In genomic region chr3:102471799-102472198, GRCm38 (mm10) we compare ENCODE assay signal across 18 mouse cellular contexts. TPM values are rescaled to one million over a fixed set of nuclear protein-coding genes. Genes with fewer than 3 reads are reported as not detected.
A peak's percentile ranks its signal among the peaks of the same experiment; 100 is the strongest.
DNase-seq lines count a peak whose midpoint lies in the region; ATAC-seq and TF ChIP-seq lines count a peak whose summit lies in the region.
"Had no signal": no experiment of that assay in that cellular context is flagged by ENCODE, and none has a peak within 500 bp of the region (broad histone marks: within the 10 kb centered on the region; RNA-seq: fewer than 3 reads in every experiment).

No protein-coding gene starts in this region.

- no peaks in the 10 kb centered on the region for H3K79me2 ChIP-seq in myocyte (ENCODE audit: control insufficient read depth, insufficient read depth)

- no peak for TF ChIP-seq POLR2A in myocyte (IDR thresholded peaks at IDR 0.05; ENCODE audit: insufficient read length, low read depth)

- H3K4me3 ChIP-seq in heart, embryonic 13.5 days: no peak overlapping the region
- H3K4me3 ChIP-seq in heart, embryonic 10.5 days: no peak overlapping the region
- no peak overlapping the region for H3K4me3 ChIP-seq in kidney, postnatal 0 days (replicated peaks; ENCODE audit: low read depth, low read length)
- peak overlapping the region; percentile 60 for H3K4me3 ChIP-seq in embryonic facial prominence, embryonic 13.5 days
- H3K4me3 ChIP-seq in myocyte: no peak overlapping the region
- no peak overlapping the region for H3K4me3 ChIP-seq in hindbrain, embryonic 13.5 days

- no peak overlapping the region for H3K9ac ChIP-seq in heart, embryonic 13.5 days
- H3K9ac ChIP-seq in kidney, postnatal 0 days (ENCODE audit: low read depth, low read length): no peak overlapping the region
- no peak overlapping the region; the same call in 1 of the 2 replicates for H3K9ac ChIP-seq in embryonic facial prominence, embryonic 13.5 days
- no peak overlapping the region for H3K9ac ChIP-seq in hindbrain, embryonic 13.5 days
- H3K9ac ChIP-seq: liver, postnatal 0 days had no signal

- no peak overlapping the region for H3ac ChIP-seq in myocyte (ENCODE audit: control insufficient read depth, insufficient read length)

- peaks cover 13% of the 10 kb centered on the region for H3K4me1 ChIP-seq in heart, embryonic 13.5 days
- H3K4me1 ChIP-seq in heart, embryonic 10.5 days: peaks cover 20% of the 10 kb centered on the region
- no peaks in the 10 kb centered on the region; the same call in 1 of the 2 replicates for H3K4me1 ChIP-seq in kidney, postnatal 0 days (replicated peaks; ENCODE audit: insufficient read depth, low read length)
- H3K4me1 ChIP-seq in embryonic facial prominence, embryonic 13.5 days: peaks cover 43% of the 10 kb centered on the region
- H3K4me1 ChIP-seq in hindbrain, embryonic 13.5 days (replicated peaks): peaks cover 10% of the 10 kb centered on the region; the same call in 1 of the 2 replicates

- no peaks in the 10 kb centered on the region for H3K36me3 ChIP-seq in heart, embryonic 13.5 days
- no peaks in the 10 kb centered on the region for H3K36me3 ChIP-seq in heart, embryonic 10.5 days
- no peaks in the 10 kb centered on the region for H3K36me3 ChIP-seq in kidney, postnatal 0 days (ENCODE audit: insufficient read depth, low read length)
- H3K36me3 ChIP-seq in embryonic facial prominence, embryonic 13.5 days: no peaks in the 10 kb centered on the region
- H3K36me3 ChIP-seq in myocyte (ENCODE audit: control insufficient read depth, insufficient read depth): no peaks in the 10 kb centered on the region
- no peaks in the 10 kb centered on the region for H3K36me3 ChIP-seq in hindbrain, embryonic 13.5 days

- H3K9me3 ChIP-seq in heart, embryonic 13.5 days: peaks cover 4% of the 10 kb centered on the region; the same call in 1 of the 2 replicates
- no peaks in the 10 kb centered on the region for H3K9me3 ChIP-seq in heart, embryonic 10.5 days
- H3K9me3 ChIP-seq in kidney, postnatal 0 days (replicated peaks; ENCODE audit: low read length): no peaks in the 10 kb centered on the region
- no peaks in the 10 kb centered on the region for H3K9me3 ChIP-seq in embryonic facial prominence, embryonic 13.5 days
- H3K9me3 ChIP-seq in hindbrain, embryonic 13.5 days: no peaks in the 10 kb centered on the region

- no peak overlapping the region for H3K27ac ChIP-seq in heart, embryonic 13.5 days (replicated peaks)
- no peak overlapping the region for H3K27ac ChIP-seq in heart, embryonic 10.5 days
- no peak overlapping the region for H3K27ac ChIP-seq in kidney, postnatal 0 days
- no peak overlapping the region for H3K27ac ChIP-seq in embryonic facial prominence, embryonic 13.5 days
- H3K27ac ChIP-seq in hindbrain, embryonic 13.5 days: no peak overlapping the region

- 54% methylated on average over 5 of the region's 5 CpGs for WGBS in heart, embryonic 13.5 days
- WGBS in heart, embryonic 10.5 days: 48% methylated on average over 5 of the region's 5 CpGs
- WGBS in kidney, postnatal 0 days: 31% methylated on average over 5 of the region's 5 CpGs
- WGBS in embryonic facial prominence, embryonic 13.5 days: 39% methylated on average over 5 of the region's 5 CpGs
- WGBS in hindbrain, embryonic 13.5 days: 67% methylated on average over 5 of the region's 5 CpGs

- H3K27me3 ChIP-seq in heart, embryonic 13.5 days (replicated peaks): peaks cover 56% of the 10 kb centered on the region
- H3K27me3 ChIP-seq in heart, embryonic 10.5 days (ENCODE audit: insufficient read depth, poor library complexity, severe bottlenecking): peaks cover 66% of the 10 kb centered on the region
- peaks cover 10% of the 10 kb centered on the region for H3K27me3 ChIP-seq in kidney, postnatal 0 days (ENCODE audit: insufficient read depth, low read length)
- peaks cover 43% of the 10 kb centered on the region for H3K27me3 ChIP-seq in embryonic facial prominence, embryonic 13.5 days
- H3K27me3 ChIP-seq in myocyte (ENCODE audit: control insufficient read depth, insufficient read depth, insufficient read length): no peaks in the 10 kb centered on the region
- peaks cover 54% of the 10 kb centered on the region for H3K27me3 ChIP-seq in hindbrain, embryonic 13.5 days

- no peak for TF ChIP-seq CTCF in kidney, postnatal 0 days (IDR thresholded peaks at IDR 0.05; ENCODE audit: low read depth)

- H3K4me2 ChIP-seq in heart, embryonic 13.5 days: peak overlapping the region; percentile 75
- peak overlapping the region; percentile 73; the same call in 1 of the 2 replicates for H3K4me2 ChIP-seq in kidney, postnatal 0 days (ENCODE audit: low read length)
- H3K4me2 ChIP-seq in embryonic facial prominence, embryonic 13.5 days: peak overlapping the region; percentile 81
- peak overlapping the region; percentile 97 for H3K4me2 ChIP-seq in myocyte (ENCODE audit: low read depth)
- no peak overlapping the region for H3K4me2 ChIP-seq in hindbrain, embryonic 13.5 days
- H3K4me2 ChIP-seq: midbrain, embryonic 11.5 days had no signal

- no peak for ATAC-seq in heart, embryonic 13.5 days (ENCODE audit: extremely low read depth, insufficient number of reproducible peaks, low FRiP score, low TSS enrichment)
- ATAC-seq in kidney, postnatal 0 days (replicated peaks; ENCODE audit: low FRiP score, low read depth): peak; percentile 21; the same call in 1 of the 2 replicates
- ATAC-seq in embryonic facial prominence, embryonic 13.5 days (ENCODE audit: insufficient number of reproducible peaks, insufficient read depth, low FRiP score, low TSS enrichment, low read depth): no peak
- no peak for ATAC-seq in hindbrain, embryonic 13.5 days (ENCODE audit: low FRiP score)
- ATAC-seq: forebrain, embryonic 14.5 days; hindbrain, embryonic 16.5 days; liver, postnatal 0 days had no signal

- DNase-seq in heart, embryonic 10.5 days (ENCODE audit: low spot score): no peak
- DNase-seq in kidney, postnatal 0 days (ENCODE audit: low spot score): no peak
- DNase-seq in kidney, postnatal 25 days: no peak
- no peak for DNase-seq in cerebellum, adult 9-11 months
- DNase-seq: cerebellum, adult 11 months; cerebellum, postnatal 36 days; heart, postnatal 14 days; liver, postnatal 0 days; lung, postnatal 4 days; spleen, adult 18-20 months; thymus, postnatal 4 days had no signal

TF ChIP-seq in myocyte, 11 proteins besides CTCF, POLR2A, EP300 and RAD21:
- TF ChIP-seq MAX (IDR thresholded peaks at IDR 0.05; ENCODE audit: low read depth): no peak
- no peak for TF ChIP-seq USF1 (IDR thresholded peaks at IDR 0.05; ENCODE audit: low read depth)
- TF ChIP-seq E2F4 (IDR thresholded peaks at IDR 0.05; ENCODE audit: insufficient read depth): no peak
- no peak for TF ChIP-seq POLR2AphosphoS2 (IDR thresholded peaks at IDR 0.05; ENCODE audit: insufficient read length, low read depth)
- no peak for TF ChIP-seq TCF12 (IDR thresholded peaks at IDR 0.05; ENCODE audit: insufficient read depth, poor library complexity, severe bottlenecking)
- no peak for TF ChIP-seq CEBPB (IDR thresholded peaks at IDR 0.05; ENCODE audit: insufficient read depth, poor library complexity, severe bottlenecking)
- no peak for TF ChIP-seq REST (IDR thresholded peaks at IDR 0.05; ENCODE audit: insufficient read depth, insufficient read length)
- no peak for TF ChIP-seq MYOD1 (IDR thresholded peaks at IDR 0.05; ENCODE audit: control insufficient read depth in 1 of 3, insufficient read length in 2 of 3, low read depth in 2 of 3)
- no peak for TF ChIP-seq TCF3 (IDR thresholded peaks at IDR 0.05; ENCODE audit: insufficient read length, low read depth)
- no peak for TF ChIP-seq SRF (IDR thresholded peaks at IDR 0.05; ENCODE audit: control insufficient read depth, insufficient read length, low read depth)
- TF ChIP-seq MYOG (IDR thresholded peaks at IDR 0.05; ENCODE audit: control insufficient read depth in 1 of 3, insufficient read depth in 1 of 3, insufficient read length in 2 of 3, low read depth in 2 of 3): no peak

RNA-seq across cellular contexts. Expression of gene Ngf, which starts 2.1 kb away (rescaled TPM):
- 1.2 and 1.7 TPM in 2 replicates for polyA plus RNA-seq in heart, embryonic 13.5 days (2015; fragmentation: Nextera tagmentation; extraction: Ambion mirVana)
- 0.30 and 1.1 TPM in 2 replicates for polyA plus RNA-seq in heart, embryonic 10.5 days (2016; fragmentation: Nextera tagmentation; extraction: Ambion mirVana)
- 3.0 TPM in 2 replicates for polyA plus RNA-seq in kidney, postnatal 0 days (2015; fragmentation: Nextera tagmentation; extraction: Ambion mirVana)
- polyA plus RNA-seq in embryonic facial prominence, embryonic 13.5 days (2015; fragmentation: Nextera tagmentation; extraction: Ambion mirVana): 10.9 and 12.4 TPM in 2 replicates
- 3.3 TPM for polyA plus RNA-seq in myocyte (2012; fragmentation: generic; extraction: Trizol)
- polyA plus RNA-seq in hindbrain, embryonic 13.5 days (2015; fragmentation: Nextera tagmentation; extraction: Ambion mirVana): 0.18 and 0.96 TPM in 2 replicates
